In the genomic region with DNA sequence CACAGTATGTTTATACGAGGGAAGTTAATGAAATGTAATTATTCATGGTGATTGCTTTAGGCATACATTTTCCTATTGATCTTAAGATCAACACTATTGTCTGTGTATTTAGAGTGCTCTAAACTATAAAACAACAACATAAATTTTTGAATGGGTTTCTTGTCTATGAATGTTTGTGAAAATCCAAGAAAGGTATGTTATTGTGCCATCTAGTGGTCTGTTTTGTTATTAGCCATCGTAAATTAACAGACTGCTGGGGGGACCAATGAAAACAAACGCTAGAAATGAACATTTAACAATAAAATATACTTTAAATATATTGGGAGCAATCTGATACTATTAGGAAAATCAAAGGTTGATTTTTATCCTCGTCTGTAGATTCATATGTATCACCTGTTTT, we compare ENCODE assay signal across 10 mouse cellular contexts.
DNase-seq lines count a peak whose midpoint lies in the region; ATAC-seq and TF ChIP-seq lines count a peak whose summit lies in the region.
"Had no signal": no experiment of that assay in that cellular context is flagged by ENCODE, and none has a peak within 500 bp of the region (broad histone marks: within the 10 kb centered on the region; RNA-seq: fewer than 3 reads in every experiment).

No protein-coding gene starts in this region.

- H3K27ac ChIP-seq in kidney, adult 2 months (ENCODE audit: insufficient read depth, low read depth, low read length): no peak overlapping the region
- H3K27ac ChIP-seq: lung, embryonic 15.5 days had no signal

- DNase-seq in kidney, adult 2 months: peak; percentile 58
- no peak for DNase-seq in kidney, postnatal 25 days
- DNase-seq in 3T3-L1 (ENCODE audit: low read depth, low spot score) (peak; percentile 82), ES-CJ7 (ENCODE audit: low read depth, low spot score) (peak; percentile 11)
- DNase-seq in embryo, embryonic 9.5 days (ENCODE audit: extremely low spot score): peak; percentile 32
- no peak for DNase-seq in urinary bladder, postnatal 4 days (ENCODE audit: low spot score in 2 of 2)
- DNase-seq: cerebellum, postnatal 25 days; kidney, postnatal 4 days had no signal

- H3K4me1 ChIP-seq in kidney, adult 2 months (ENCODE audit: control insufficient read depth, insufficient read depth, low read length): no peaks in the 10 kb centered on the region

- TF ChIP-seq POLR2A in kidney, adult 2 months (IDR thresholded peaks at IDR 0.05; ENCODE audit: low read depth, low read length): no peak

- H3K27me3 ChIP-seq in kidney, adult 2 months (replicated peaks; ENCODE audit: control insufficient read depth, insufficient read depth, low read length): no peaks in the 10 kb centered on the region
- H3K27me3 ChIP-seq: lung, embryonic 15.5 days had no signal

- ATAC-seq in inflammation-experienced regulatory T-cells, adult 6 months: no peak

- WGBS in kidney, adult 2 months: 13% methylated on average over 4 of the region's 4 CpGs

- no peak for TF ChIP-seq CTCF in kidney, adult 2 months (conservative IDR thresholded peaks at IDR 0.05; ENCODE audit: insufficient read depth, insufficient read length, low read depth, low read length)

- H3K4me3 ChIP-seq in kidney, adult 2 months (ENCODE audit: insufficient read depth, low read depth, low read length): no peak overlapping the region
- H3K4me3 ChIP-seq: lung, embryonic 15.5 days had no signal

- no peaks in the 10 kb centered on the region for H3K36me3 ChIP-seq in kidney, adult 2 months (ENCODE audit: control insufficient read depth, insufficient read depth, low read length)
- H3K36me3 ChIP-seq: lung, embryonic 15.5 days had no signal

Comparison
In these comparisons a context has a peak if more than half of its experiments do, and no peak if none do; other contexts are left out.
1. DNase-seq: peak in kidney, adult 2 months (single experiment), 3T3-L1 (single experiment), ES-CJ7 (single experiment) and embryo, embryonic 9.5 days (single experiment); none in kidney, postnatal 25 days (0 of 2) and urinary bladder, postnatal 4 days (0 of 2).